Mouse (Mus musculus): Measurements from ENCODE around the gene Rnf220.

DNA sequence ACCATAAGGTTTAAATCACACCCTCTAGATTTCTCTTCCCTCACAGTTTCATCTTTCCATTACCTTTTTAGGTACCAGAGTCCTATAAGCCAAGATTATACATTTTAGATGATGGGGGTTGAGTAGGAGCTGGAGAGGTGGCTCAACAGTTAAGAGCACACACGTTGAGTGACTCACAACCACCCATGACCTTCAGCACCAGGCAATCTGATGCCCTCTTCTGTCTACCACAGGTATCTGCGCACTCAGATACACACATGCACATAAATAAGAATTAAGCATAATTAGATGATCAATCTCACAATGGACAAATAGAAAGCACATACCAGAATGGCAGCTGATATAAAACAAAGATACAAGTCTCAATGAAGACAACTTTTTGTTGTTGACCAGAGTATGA is 24.5 kb upstream of the Rnf220 start:
- TF ChIP-seq CTCF (IDR thresholded peaks at IDR 0.05; ENCODE audit: low read depth) (no peak), EP300 (IDR thresholded peaks at IDR 0.05; ENCODE audit: low read depth) (no peak)
